Mouse (Mus musculus): ENCODE data around the gene Gm17606.

Gene Gm17606

GRCm38 (mm10) chr14:54624976-54625375 lies 15.8 kb upstream of the Gm17606 start:
- DNase-seq (ENCODE audit: low spot score in 2 of 2), result no peak

- no peak for DNase-seq (ENCODE audit: low spot score in 2 of 2)
These were observed 12.6 kb upstream of the Gm17606 start for GRCm38 (mm10) chr14:54628103-54628502.

GRCm38 (mm10) chr14:54629797-54630196 lies 11.0 kb upstream of the Gm17606 start:
- DNase-seq (ENCODE audit: low spot score in 2 of 2), result no peak

GRCm38 (mm10) chr14:54630583-54631239 lies 10.0 kb upstream of the Gm17606 start:
- no peak for DNase-seq (ENCODE audit: low spot score in 2 of 2)

GRCm38 (mm10) chr14:54631240-54631599 lies 9.5 kb upstream of the Gm17606 start:
- DNase-seq (ENCODE audit: low spot score in 2 of 2), result no peak

GRCm38 (mm10) chr14:54632252-54632651 lies 8.5 kb upstream of the Gm17606 start:
- no peak for DNase-seq (ENCODE audit: low spot score in 2 of 2)

GRCm38 (mm10) chr14:54634182-54634581 lies 6.6 kb upstream of the Gm17606 start:
- no peak for DNase-seq (ENCODE audit: low spot score in 2 of 2)

GRCm38 (mm10) chr14:54636954-54637353 lies 3.8 kb upstream of the Gm17606 start:
- DNase-seq (ENCODE audit: low spot score in 2 of 2), result no peak

- DNase-seq (ENCODE audit: low spot score in 2 of 2), result no peak
These were observed 2.5 kb upstream of the Gm17606 start for GRCm38 (mm10) chr14:54638210-54638609.

- no peak for DNase-seq (ENCODE audit: low spot score in 2 of 2)
These were observed 631 bp upstream of the Gm17606 start for GRCm38 (mm10) chr14:54640121-54640520.

GRCm38 (mm10) chr14:54641305-54641969 lies 685 bp downstream of the Gm17606 start, which contains the start of gene Cdh24:
Cdh24 (minus strand) TSS chr14:54641364.
- peak; percentile 81 to 86 for DNase-seq (ENCODE audit: low spot score in 2 of 2)

GRCm38 (mm10) chr14:54642224-54642944 lies 1.6 kb downstream of the Gm17606 start:
- no peak for DNase-seq (ENCODE audit: low spot score in 2 of 2)

- no peak for DNase-seq (ENCODE audit: low spot score in 2 of 2)
These were observed 2.3 kb downstream of the Gm17606 start for GRCm38 (mm10) chr14:54643011-54643410.

GRCm38 (mm10) chr14:54644294-54644693 lies 3.5 kb downstream of the Gm17606 start:
- DNase-seq (ENCODE audit: low spot score in 2 of 2), result no peak

- DNase-seq (ENCODE audit: low spot score in 2 of 2), result no peak
These were observed 5.7 kb downstream of the Gm17606 start for GRCm38 (mm10) chr14:54646455-54646854.

GRCm38 (mm10) chr14:54646898-54647636 lies 6.3 kb downstream of the Gm17606 start:
- no peak for DNase-seq (ENCODE audit: low spot score in 2 of 2)

GRCm38 (mm10) chr14:54647900-54648299 lies 7.1 kb downstream of the Gm17606 start:
- no peak for DNase-seq (ENCODE audit: low spot score in 2 of 2)

- DNase-seq (ENCODE audit: low spot score in 2 of 2), result peak; percentile 62 to 67
These were observed 10.1 kb downstream of the Gm17606 start for GRCm38 (mm10) chr14:54650621-54651454.

- no peak for DNase-seq (ENCODE audit: low spot score in 2 of 2)
These were observed 10.8 kb downstream of the Gm17606 start for GRCm38 (mm10) chr14:54651556-54651955.

- no peak for DNase-seq (ENCODE audit: low spot score in 2 of 2)
These were observed 12.0 kb downstream of the Gm17606 start for GRCm38 (mm10) chr14:54652787-54653186.

GRCm38 (mm10) chr14:54653496-54653895 lies 12.7 kb downstream of the Gm17606 start:
- peak; percentile 74 to 83 for DNase-seq (ENCODE audit: low spot score in 2 of 2)

Data from right cerebral cortex, postnatal 36 days (tissue).